Mouse (Mus musculus) forebrain, embryonic 11.5 days (tissue): ENCODE data around the gene Olfr1057. TPM values are rescaled to one million over a fixed set of nuclear protein-coding genes. Genes with fewer than 3 reads are reported as not detected.

Source experiments
- ATAC-seq: fragments of 200-750 bp; cut with Nextera tagmentation; replicated peaks from 2 replicates; pipeline ENCODE4 v1.8.0; 2017; ENCODE audit warnings: moderate TSS enrichment; ENCODE audit not compliant: low FRiP score
- DNase-seq: peaks from one replicate; pipeline ENCODE4 v3.0.0-alpha.2; 2017; ENCODE audit warnings: low spot score
- H3K27ac ChIP-seq: fragments of 300-500 bp; sonication (generic); 2 replicates; pipeline ENCODE4 v1.5.1; 2014; ENCODE audit warnings: low read depth, low read length
- H3K27me3 ChIP-seq: fragments of 300-500 bp; sonication (generic); 2 replicates; pipeline ENCODE4 v1.6.1; 2014; ENCODE audit warnings: mild to moderate bottlenecking, low read length, mixed read lengths; ENCODE audit not compliant: control insufficient read depth, insufficient read depth
- H3K36me3 ChIP-seq: fragments of 300-500 bp; sonication (generic); 2 replicates; pipeline ENCODE4 v1.6.1; 2014; ENCODE audit warnings: mild to moderate bottlenecking, low read length, moderate library complexity, mixed read lengths; ENCODE audit not compliant: control insufficient read depth, insufficient read depth
- H3K4me1 ChIP-seq: fragments of 300-500 bp; sonication (generic); replicated peaks from 2 replicates; pipeline ENCODE4 v1.6.1; 2014; ENCODE audit warnings: low read length, mixed read lengths; ENCODE audit not compliant: control insufficient read depth, insufficient read depth
- H3K4me2 ChIP-seq: fragments of 300-500 bp; sonication (generic); 2 replicates; pipeline ENCODE4 v1.6.1; 2014; ENCODE audit warnings: low read depth, mild to moderate bottlenecking, low read length, moderate library complexity, mixed read lengths; ENCODE audit not compliant: severe bottlenecking
- H3K4me3 ChIP-seq: fragments of 300-500 bp; sonication (generic); 2 replicates; pipeline ENCODE4 v1.5.1; 2014; ENCODE audit warnings: low read depth, low read length
- H3K9ac ChIP-seq: fragments of 300-500 bp; sonication (generic); 2 replicates; pipeline ENCODE4 v1.6.1; 2014; ENCODE audit warnings: low read length
- H3K9me3 ChIP-seq: fragments of 300-500 bp; sonication (generic); 2 replicates; pipeline ENCODE4 v1.6.1; 2016; ENCODE audit warnings: low read length, mixed read lengths; ENCODE audit not compliant: control insufficient read depth
- WGBS: fragments of 180-500 bp; shearing (Covaris S2); extraction: QIAGEN DNeasy Blood & Tissue Kit; methylation state at CpG from one replicate; pipeline ENCODE4 v1.1.7; 2014; 5-methylcytosine and 5-hydroxymethylcytosine counted together
- polyA plus RNA-seq: library from polyadenylated mRNA; unstranded; fragments of >200 nt; fragmentation: Nextera tagmentation; extraction: Ambion mirVana; gene quantifications from 2 replicates; pipeline ENCODE4 v1.2.1, GENCODE M21; 2014

Gene Olfr1057
- polyA plus RNA-seq, 1 experiment from 2014 or later: not detected

DNA sequence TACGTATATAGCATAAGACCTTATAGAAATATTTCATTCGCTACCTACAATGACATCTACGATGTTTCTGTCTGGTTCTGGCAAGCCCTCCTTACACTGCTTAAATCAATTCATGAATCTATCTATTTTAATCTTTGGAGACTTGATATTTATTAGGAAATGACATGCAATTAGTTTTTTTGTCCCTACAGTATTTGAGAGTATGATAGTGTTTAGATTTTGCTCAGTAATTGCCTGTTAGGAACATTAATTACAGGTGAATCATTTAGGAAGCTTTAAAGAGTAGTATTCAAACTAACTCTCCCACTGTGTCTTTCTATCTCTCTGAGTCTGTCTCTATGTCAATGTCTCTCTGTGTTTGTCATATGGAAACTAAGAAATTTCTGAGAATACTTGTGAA is 42.9 kb downstream of the Olfr1057 start, which contains the start of gene Olfr1054:
Olfr1054 (minus strand) TSS at position 101 of the 400 bp plus-strand sequence.
- no peak for DNase-seq
- no peak within 1 kb of the TSS for H3K27ac ChIP-seq
- ATAC-seq: no peak

More for the DNA sequence above, 42.9 kb downstream of the Olfr1057 start, which contains the start of gene Olfr1054:
- H3K27me3 ChIP-seq: no peaks in the 10 kb centered on the region
- H3K4me3 ChIP-seq: no peak within 1 kb of the TSS
- H3K4me2 ChIP-seq: no peak within 1 kb of the TSS
- no peaks in the 10 kb centered on the region for H3K4me1 ChIP-seq
- no peaks in the 10 kb centered on the region for H3K36me3 ChIP-seq
- H3K9ac ChIP-seq: no peak within 1 kb of the TSS
- WGBS: 85% methylated on average over 3 of the region's 3 CpGs
- H3K9me3 ChIP-seq: no peaks in the 10 kb centered on the region

Other genes with a start within 250 kb of the Olfr1057 start
- gene Olfr1039, start 242.5 kb downstream of the Olfr1057 start, polyA plus RNA-seq: not detected in 2 replicates
- gene Olfr1040, start 231.7 kb downstream of the Olfr1057 start, polyA plus RNA-seq: not detected in 2 replicates
- gene Olfr1042, start 216.6 kb downstream of the Olfr1057 start, polyA plus RNA-seq: not detected in 2 replicates
- gene Olfr1043, start 210.9 kb downstream of the Olfr1057 start, polyA plus RNA-seq: not detected in 2 replicates
- gene Olfr1044, start 200.6 kb downstream of the Olfr1057 start, polyA plus RNA-seq: not detected in 2 replicates
- not detected in 2 replicates for gene Olfr52, start 192.7 kb downstream of the Olfr1057 start, polyA plus RNA-seq
- gene Olfr1045, start 175.4 kb downstream of the Olfr1057 start, polyA plus RNA-seq: not detected in 2 replicates
- not detected in 2 replicates for gene Olfr1046, start 159.1 kb downstream of the Olfr1057 start, polyA plus RNA-seq
- not detected in 2 replicates for gene Olfr1047, start 147.0 kb downstream of the Olfr1057 start, polyA plus RNA-seq
- not detected in 2 replicates for gene Olfr1048, start 138.1 kb downstream of the Olfr1057 start, polyA plus RNA-seq
- gene Olfr1049, start 120.1 kb downstream of the Olfr1057 start, polyA plus RNA-seq: not detected in 2 replicates
- not detected in 2 replicates for gene Olfr1051, start 99.3 kb downstream of the Olfr1057 start, polyA plus RNA-seq
- not detected in 2 replicates for gene Olfr1052, start 85.9 kb downstream of the Olfr1057 start, polyA plus RNA-seq
- not detected in 2 replicates for gene Olfr1053, start 63.1 kb downstream of the Olfr1057 start, polyA plus RNA-seq
- gene Olfr1054, start 43.0 kb downstream of the Olfr1057 start, polyA plus RNA-seq: not detected in 2 replicates
- gene Olfr1055, start 28.1 kb downstream of the Olfr1057 start, polyA plus RNA-seq: not detected in 2 replicates
- gene Olfr1056, start 15.9 kb downstream of the Olfr1057 start, polyA plus RNA-seq: not detected in 2 replicates
- not detected in 2 replicates for gene Olfr1058, start 10.2 kb upstream of the Olfr1057 start, polyA plus RNA-seq
- gene Olfr1061, start 35.7 kb upstream of the Olfr1057 start, polyA plus RNA-seq: not detected in 2 replicates
- gene Olfr1062, start 48.4 kb upstream of the Olfr1057 start, polyA plus RNA-seq: not detected in 2 replicates
- not detected in 2 replicates for gene Olfr1065, start 72.2 kb upstream of the Olfr1057 start, polyA plus RNA-seq
- gene Olfr1066, start 77.9 kb upstream of the Olfr1057 start, polyA plus RNA-seq: not detected in 2 replicates
- not detected in 2 replicates for gene Olfr228, start 109.0 kb upstream of the Olfr1057 start, polyA plus RNA-seq
- not detected in 2 replicates for gene Olfr1076, start 130.1 kb upstream of the Olfr1057 start, polyA plus RNA-seq
- not detected in 2 replicates for gene Olfr1079, start 164.1 kb upstream of the Olfr1057 start, polyA plus RNA-seq
- not detected in 2 replicates for gene Olfr1080, start 179.8 kb upstream of the Olfr1057 start, polyA plus RNA-seq
- not detected in 2 replicates for gene Olfr1082, start 220.6 kb upstream of the Olfr1057 start, polyA plus RNA-seq